Mouse (Mus musculus): Measurements from ENCODE around the gene Ehd2.

DNA sequence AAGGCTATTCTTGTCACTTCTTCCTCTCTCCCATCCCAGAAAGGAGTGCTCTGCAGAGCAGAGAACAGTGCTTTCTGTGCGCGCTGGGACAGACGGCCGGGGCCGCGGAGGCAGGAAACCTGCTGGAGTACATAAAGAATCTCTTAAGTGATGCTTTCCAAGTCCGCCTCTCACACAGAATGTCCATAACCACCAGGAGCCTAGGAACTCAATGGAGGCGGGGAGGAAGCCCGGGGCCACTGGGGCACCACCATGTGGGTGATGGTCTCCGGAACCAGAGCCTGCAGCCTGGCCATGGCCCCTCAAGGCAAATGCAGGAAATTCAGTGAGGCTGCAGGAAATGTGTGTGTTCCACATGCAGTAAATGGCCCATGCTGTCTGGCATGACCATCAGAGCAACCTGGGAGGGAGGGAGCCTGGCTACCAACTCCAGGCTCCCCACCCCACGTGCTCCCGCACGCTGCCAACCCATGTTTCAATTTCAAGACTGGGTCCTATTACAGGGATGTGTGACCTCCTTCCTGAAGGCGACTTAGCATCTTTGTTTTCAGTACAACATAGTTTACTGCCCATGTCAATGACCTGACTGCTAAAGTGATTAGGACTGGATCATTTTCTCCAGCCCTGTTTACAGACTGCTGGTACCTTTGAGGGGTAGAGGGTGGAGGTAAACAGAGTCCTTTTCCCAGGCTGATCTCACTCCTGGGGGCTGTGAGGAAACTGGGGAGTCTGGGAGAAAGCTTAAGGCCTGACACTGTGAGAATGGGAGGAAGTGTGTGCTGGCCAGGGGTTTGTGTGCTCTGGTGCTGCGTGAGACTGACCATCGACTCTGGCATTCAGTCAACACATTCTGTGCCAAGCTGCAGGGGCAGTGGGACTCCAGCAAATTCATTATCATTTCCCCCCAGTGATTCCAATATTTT is 33.7 kb downstream of the Ehd2 start:
- TF ChIP-seq CTCF (IDR thresholded peaks at IDR 0.05; ENCODE audit: control insufficient read depth, insufficient read depth, insufficient replicate concordance, low read depth, low read length) (no peak), POLR2A (IDR thresholded peaks at IDR 0.05; ENCODE audit: control insufficient read depth, low read depth, low read length) (no peak)

Measured in testis, adult 2 months (tissue).